Mouse (Mus musculus): ENCODE measurements around the gene Ncan. TPM values are rescaled to one million over a fixed set of nuclear protein-coding genes. Genes with fewer than 3 reads are reported as not detected.

The Ncan gene
- 0.02 and 0.03 TPM in 2 replicates for polyA plus RNA-seq (2015; fragmentation: Nextera tagmentation; extraction: Ambion mirVana)

DNA sequence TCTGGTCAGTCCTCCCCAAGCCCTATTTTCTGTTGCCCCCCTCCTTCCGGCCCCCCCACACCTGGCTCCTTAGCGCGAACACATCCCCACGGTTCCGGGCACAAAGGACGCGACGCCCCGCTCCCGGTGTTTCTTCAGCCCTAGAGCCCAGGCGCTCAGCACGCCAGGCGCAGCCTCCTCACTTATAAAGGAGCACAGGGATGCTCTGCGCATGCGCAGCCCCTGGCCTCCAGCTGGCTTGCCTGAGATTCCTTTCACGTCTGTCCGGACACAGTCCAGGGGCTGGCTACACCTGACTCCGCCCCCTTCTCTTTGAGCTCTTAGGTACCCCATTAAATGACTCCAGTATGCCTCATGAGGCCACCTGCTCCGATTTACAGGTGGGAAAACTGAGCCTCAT is at the start of gene Ncan:
TSS of gene Ncan (minus strand) at position 207 of the 400 bp plus-strand sequence.
- no peaks in the 10 kb centered on the region for H3K36me3 ChIP-seq (replicated peaks)
- no peak within 1 kb of the TSS for H3K4me3 ChIP-seq (replicated peaks)
- H3K4me1 ChIP-seq (replicated peaks): no peaks in the 10 kb centered on the region
- H3K27me3 ChIP-seq: peaks cover 94% of the 10 kb centered on the region
- H3K9ac ChIP-seq: no peak within 1 kb of the TSS
- H3K27ac ChIP-seq (replicated peaks): no peak within 1 kb of the TSS
- no peak for ATAC-seq (ENCODE audit: insufficient read depth)
- no peaks in the 10 kb centered on the region for H3K9me3 ChIP-seq (replicated peaks)
- 3% methylated on average over 19 of the region's 19 CpGs for WGBS (ENCODE audit: insufficient replicate concordance)
- H3K4me2 ChIP-seq: no peak within 1 kb of the TSS

GRCm38 (mm10) chr8:70170116-70170515 is 49.4 kb upstream of the Ncan start:
- 54% methylated on average over 3 of the region's 3 CpGs for whole genome bisulfite sequencing (ENCODE audit: insufficient replicate concordance)
- Histone ChIP-seq H3K9ac (no peak overlapping the region), H3K4me1 (replicated peaks) (peaks cover 63% of the 10 kb centered on the region), H3K9me3 (replicated peaks) (no peaks in the 10 kb centered on the region), H3K4me2 (no peak overlapping the region), H3K27me3 (peaks cover 27% of the 10 kb centered on the region), H3K36me3 (replicated peaks) (no peaks in the 10 kb centered on the region), H3K4me3 (replicated peaks) (no peak overlapping the region), H3K27ac (replicated peaks) (no peak overlapping the region)
- ATAC-seq (ENCODE audit: insufficient read depth): no peak

DNA sequence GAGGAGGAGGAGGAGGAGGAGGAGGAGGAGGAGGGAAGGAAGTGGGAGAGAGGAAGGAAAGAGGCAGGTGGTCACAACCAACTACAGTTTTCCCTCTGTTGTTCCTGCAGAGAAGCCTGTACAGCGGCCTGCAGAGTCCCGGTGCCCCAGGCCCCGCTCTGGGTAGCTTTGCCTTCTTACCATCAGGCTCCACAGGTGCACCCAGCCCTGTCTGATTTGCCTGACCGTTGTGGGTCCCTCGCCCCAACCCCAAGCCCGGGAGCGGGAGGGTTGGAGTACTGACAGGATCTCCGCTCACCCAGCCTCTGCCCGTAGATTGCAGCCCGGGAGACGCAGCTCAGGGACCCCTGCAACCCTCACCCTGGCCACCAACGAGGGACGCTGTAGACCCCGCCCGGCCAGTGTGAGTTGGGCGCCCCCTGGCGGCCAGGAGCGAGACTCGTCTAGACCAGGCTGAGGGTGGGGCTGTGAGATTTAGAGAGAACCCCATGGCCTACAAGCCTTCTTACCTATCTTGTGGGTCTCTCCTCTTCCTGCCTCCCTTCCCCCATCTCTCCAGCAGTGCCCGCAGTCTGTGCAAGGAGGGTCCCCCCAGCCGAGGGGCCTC is 45.9 kb upstream of the Ncan start:
- peaks cover 35% of the 10 kb centered on the region for H3K27me3 ChIP-seq
- peak overlapping the region; percentile 57 for H3K4me2 ChIP-seq
- 0 out of 2 replicates have a peak overlapping the region, but pooled peaks have one; percentile 11 for H3K4me3 ChIP-seq (replicated peaks)
- peak; percentile 57; the same call in 1 of the 2 replicates for ATAC-seq (ENCODE audit: insufficient read depth)
- no peak overlapping the region for H3K27ac ChIP-seq (replicated peaks)
- H3K36me3 ChIP-seq (replicated peaks): no peaks in the 10 kb centered on the region
- no peak overlapping the region for H3K9ac ChIP-seq
- peaks cover 38% of the 10 kb centered on the region for H3K4me1 ChIP-seq (replicated peaks)
- no peaks in the 10 kb centered on the region for H3K9me3 ChIP-seq (replicated peaks)
- WGBS (ENCODE audit: insufficient replicate concordance): under 1% methylated on average over 21 of the region's 21 CpGs

GRCm38 (mm10) chr8:70163316-70163715 is 42.6 kb upstream of the Ncan start:
- Histone ChIP-seq H3K4me2 (no peak overlapping the region), H3K9me3 (replicated peaks) (no peaks in the 10 kb centered on the region), H3K36me3 (replicated peaks) (no peaks in the 10 kb centered on the region), H3K4me1 (replicated peaks) (peaks cover 28% of the 10 kb centered on the region), H3K27ac (replicated peaks) (no peak overlapping the region), H3K27me3 (peaks cover 58% of the 10 kb centered on the region), H3K4me3 (replicated peaks) (no peak overlapping the region), H3K9ac (no peak overlapping the region)
- ATAC-seq (ENCODE audit: insufficient read depth): no peak
- 72% methylated on average over 3 of the region's 3 CpGs for WGBS (ENCODE audit: insufficient replicate concordance)

GRCm38 (mm10) chr8:70160015-70160414 is 39.3 kb upstream of the Ncan start:
- Histone ChIP-seq H3K4me2 (no peak overlapping the region), H3K27me3 (peaks cover 57% of the 10 kb centered on the region), H3K4me1 (replicated peaks) (peaks cover 18% of the 10 kb centered on the region), H3K27ac (replicated peaks) (no peak overlapping the region), H3K9ac (no peak overlapping the region), H3K9me3 (replicated peaks) (no peaks in the 10 kb centered on the region), H3K4me3 (replicated peaks) (no peak overlapping the region), H3K36me3 (replicated peaks) (no peaks in the 10 kb centered on the region)
- 36% methylated on average over 13 of the region's 13 CpGs for WGBS (ENCODE audit: insufficient replicate concordance)
- ATAC-seq (ENCODE audit: insufficient read depth): no peak

DNA sequence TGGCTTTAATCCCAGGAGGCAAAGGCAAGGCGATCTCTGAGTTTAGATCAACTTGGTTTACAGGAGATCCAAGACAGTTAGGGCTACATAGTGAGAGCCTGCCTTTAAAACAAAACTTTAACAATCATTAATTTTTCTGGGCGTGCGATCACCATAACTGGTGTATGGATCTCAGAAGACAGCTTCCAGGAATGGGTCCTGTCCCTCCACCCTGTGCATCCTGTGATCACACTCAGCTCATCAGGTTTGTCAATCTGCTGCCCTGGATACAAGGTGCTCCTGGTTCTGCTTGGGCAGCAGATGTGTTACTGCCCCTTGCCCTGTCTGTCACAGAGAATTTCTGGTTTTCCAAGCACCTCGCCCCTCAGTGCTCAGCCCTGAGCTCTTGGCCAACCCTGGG is 38.5 kb upstream of the Ncan start:
- Histone ChIP-seq H3K27ac (replicated peaks) (no peak overlapping the region), H3K27me3 (peaks cover 52% of the 10 kb centered on the region), H3K4me2 (no peak overlapping the region), H3K36me3 (replicated peaks) (no peaks in the 10 kb centered on the region), H3K4me1 (replicated peaks) (peaks cover 18% of the 10 kb centered on the region), H3K4me3 (replicated peaks) (no peak overlapping the region), H3K9ac (no peak overlapping the region), H3K9me3 (replicated peaks) (no peaks in the 10 kb centered on the region)
- ATAC-seq (ENCODE audit: insufficient read depth): no peak
- WGBS (ENCODE audit: insufficient replicate concordance): 61% methylated on average over 4 of the region's 4 CpGs

DNA sequence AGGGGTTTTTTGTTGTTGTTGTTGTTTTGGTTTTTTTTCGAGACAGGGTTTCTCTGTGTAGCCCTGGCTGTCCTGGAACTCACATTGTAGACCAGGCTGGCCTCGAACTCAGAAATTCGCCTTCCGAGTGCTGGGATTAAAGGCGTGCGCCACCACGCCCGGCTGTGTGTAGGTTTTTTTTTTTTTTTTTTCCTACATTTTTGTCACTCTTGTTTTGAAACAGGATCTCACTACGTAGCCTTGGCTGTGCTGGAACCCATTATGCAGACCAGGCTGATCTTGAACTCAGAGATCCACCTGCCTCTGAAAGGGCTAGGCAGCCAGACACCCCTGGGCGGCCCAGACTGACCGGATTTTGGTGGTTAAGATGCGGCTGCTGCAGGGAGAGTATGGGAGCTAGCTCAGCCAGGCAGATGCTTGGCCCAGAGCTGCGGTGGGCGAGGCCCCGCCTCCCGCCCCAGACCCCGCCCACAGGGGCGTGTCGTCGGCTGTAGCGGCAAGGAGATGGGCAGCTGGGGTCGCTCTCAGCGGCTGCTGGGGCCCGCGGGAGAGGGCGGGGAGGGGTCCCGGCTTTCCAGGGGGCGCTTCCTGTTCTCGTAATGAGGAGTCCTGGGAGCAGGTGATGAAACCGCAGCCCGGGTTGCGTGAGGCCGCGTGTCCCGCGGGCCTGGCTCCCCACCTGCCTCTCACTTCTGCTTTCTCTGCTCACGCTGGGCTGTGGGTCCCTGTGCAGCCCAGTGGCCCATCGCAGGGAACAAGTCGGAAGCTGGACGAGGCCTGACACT is 37.6 kb upstream of the Ncan start:
- Histone ChIP-seq H3K27me3 (peaks cover 59% of the 10 kb centered on the region), H3K4me2 (peak overlapping the region; percentile 90), H3K9me3 (replicated peaks) (no peaks in the 10 kb centered on the region), H3K36me3 (replicated peaks) (no peaks in the 10 kb centered on the region), H3K4me3 (replicated peaks) (peak overlapping the region; percentile 64), H3K4me1 (replicated peaks) (peaks cover 18% of the 10 kb centered on the region), H3K27ac (replicated peaks) (no peak overlapping the region), H3K9ac (peak overlapping the region; percentile 31; the same call in 1 of the 2 replicates)
- 7% methylated on average over 40 of the region's 40 CpGs for WGBS (ENCODE audit: insufficient replicate concordance)
- ATAC-seq (ENCODE audit: insufficient read depth): peak; percentile 67

DNA sequence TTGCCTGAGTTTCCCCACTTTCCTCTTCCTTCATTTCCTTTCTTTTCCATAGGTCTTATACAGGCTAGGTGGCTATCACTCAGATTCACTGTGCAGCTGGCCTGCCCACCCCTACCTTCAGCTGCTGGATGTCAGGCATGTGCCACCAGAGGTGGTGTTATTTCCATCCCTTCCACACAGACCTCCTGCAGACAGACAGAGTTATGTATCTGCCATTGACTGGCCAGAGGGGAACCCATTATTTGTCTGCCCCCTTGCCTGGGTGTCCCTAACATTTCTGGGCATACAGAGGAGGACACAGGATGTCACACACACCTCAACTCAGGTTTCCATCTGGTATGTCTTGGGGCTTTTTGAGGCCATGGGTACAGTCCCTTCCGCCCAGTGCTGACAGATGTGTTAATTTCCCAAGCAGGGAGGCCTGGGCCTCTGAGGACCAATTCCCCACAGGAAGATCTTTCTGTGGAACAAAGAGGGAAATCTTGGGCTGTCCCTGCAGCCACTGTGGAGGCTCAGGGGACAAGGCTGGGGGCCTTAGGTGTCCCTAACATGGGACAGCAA is 36.6 kb upstream of the Ncan start:
- H3K9me3 ChIP-seq (replicated peaks): no peaks in the 10 kb centered on the region
- WGBS (ENCODE audit: insufficient replicate concordance): 68% methylated on average over 1 of the region's 1 CpGs
- H3K4me3 ChIP-seq (replicated peaks): no peak overlapping the region
- no peak overlapping the region for H3K9ac ChIP-seq
- no peak for ATAC-seq (ENCODE audit: insufficient read depth)
- H3K4me2 ChIP-seq: no peak overlapping the region
- H3K27me3 ChIP-seq: peaks cover 63% of the 10 kb centered on the region
- H3K36me3 ChIP-seq (replicated peaks): no peaks in the 10 kb centered on the region
- no peak overlapping the region for H3K27ac ChIP-seq (replicated peaks)
- H3K4me1 ChIP-seq (replicated peaks): peaks cover 25% of the 10 kb centered on the region

DNA sequence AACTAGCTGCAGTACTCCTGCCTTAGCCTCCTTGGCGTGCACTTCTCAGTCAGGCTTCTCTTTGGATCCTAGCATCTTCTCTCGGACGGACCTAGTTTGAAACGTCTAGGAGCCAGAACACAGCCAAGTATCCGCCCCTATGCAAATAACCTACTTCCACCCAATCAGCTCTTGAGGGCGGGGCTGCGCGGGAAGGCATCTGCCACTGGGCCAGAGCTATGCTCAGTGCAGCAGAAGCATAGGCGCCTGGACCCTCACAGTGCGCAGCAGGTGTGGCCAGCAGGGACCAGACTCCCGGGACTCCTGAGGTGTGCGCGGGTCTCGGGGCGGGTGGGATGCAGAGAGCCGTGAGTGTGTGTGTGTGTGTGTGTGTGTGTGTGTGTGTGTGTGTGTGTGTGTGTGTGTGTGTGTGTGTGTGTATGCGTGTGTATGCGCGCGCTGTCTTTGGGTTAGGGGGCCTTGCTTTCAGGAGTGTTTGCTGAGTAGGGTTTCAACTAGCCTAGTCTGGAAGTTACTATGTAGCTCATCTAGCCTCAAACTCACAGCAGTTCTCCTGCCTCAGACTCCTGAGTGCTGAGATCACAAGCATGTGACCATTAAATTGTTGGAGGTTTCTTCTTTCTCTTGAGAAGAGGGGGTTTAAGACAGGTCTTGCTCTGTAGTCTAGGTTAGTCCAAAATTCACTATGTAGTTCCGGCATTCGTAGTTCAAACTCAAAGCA is 32.0 kb upstream of the Ncan start:
- Histone ChIP-seq H3K4me2 (peak overlapping the region; percentile 55), H3K4me3 (replicated peaks) (0 out of 2 replicates have a peak overlapping the region, but pooled peaks have one; percentile 20), H3K9me3 (replicated peaks) (no peaks in the 10 kb centered on the region), H3K27ac (replicated peaks) (no peak overlapping the region), H3K9ac (no peak overlapping the region), H3K4me1 (replicated peaks) (peaks cover 22% of the 10 kb centered on the region), H3K36me3 (replicated peaks) (no peaks in the 10 kb centered on the region), H3K27me3 (peaks cover 42% of the 10 kb centered on the region)
- 16% methylated on average over 22 of the region's 22 CpGs for WGBS (ENCODE audit: insufficient replicate concordance)
- ATAC-seq (ENCODE audit: insufficient read depth): peak; percentile 86

DNA sequence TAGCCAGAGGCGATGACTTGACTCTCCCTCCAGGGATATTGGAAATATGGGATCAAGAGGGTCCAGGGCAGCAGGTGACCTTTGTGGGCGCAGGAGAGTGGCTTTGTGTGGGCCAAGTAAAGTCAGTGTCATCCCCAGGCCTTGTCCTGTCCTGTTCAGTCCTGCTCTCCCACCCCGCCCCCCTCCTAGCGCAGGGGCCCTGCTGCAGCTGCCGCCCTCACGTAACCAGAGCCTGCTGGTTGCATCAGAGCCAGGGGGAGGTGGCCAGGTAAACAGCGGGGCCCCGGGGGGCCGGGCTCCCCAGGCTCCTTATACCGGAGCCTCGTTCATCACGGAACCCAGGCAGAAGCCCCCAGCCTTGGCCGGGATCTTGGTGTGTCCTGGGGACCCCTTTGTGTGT is 29.5 kb upstream of the Ncan start:
- peaks cover 19% of the 10 kb centered on the region for H3K4me1 ChIP-seq (replicated peaks)
- 24% methylated on average over 13 of the region's 13 CpGs for WGBS (ENCODE audit: insufficient replicate concordance)
- no peaks in the 10 kb centered on the region for H3K9me3 ChIP-seq (replicated peaks)
- no peak overlapping the region for H3K4me3 ChIP-seq (replicated peaks)
- H3K36me3 ChIP-seq (replicated peaks): peaks cover 17% of the 10 kb centered on the region
- no peak overlapping the region for H3K27ac ChIP-seq (replicated peaks)
- ATAC-seq (ENCODE audit: insufficient read depth): no peak
- no peak overlapping the region for H3K9ac ChIP-seq
- peaks cover 18% of the 10 kb centered on the region for H3K27me3 ChIP-seq
- no peak overlapping the region for H3K4me2 ChIP-seq
